Mouse (Mus musculus) kidney, postnatal 14 days (tissue): Measurements from ENCODE around the gene Wipi1.

Experiments
- DNase-seq: peaks from one replicate; pipeline ENCODE4 v3.0.0; 2022; ENCODE audit warnings: mixed read lengths

Wipi1 gene

DNA sequence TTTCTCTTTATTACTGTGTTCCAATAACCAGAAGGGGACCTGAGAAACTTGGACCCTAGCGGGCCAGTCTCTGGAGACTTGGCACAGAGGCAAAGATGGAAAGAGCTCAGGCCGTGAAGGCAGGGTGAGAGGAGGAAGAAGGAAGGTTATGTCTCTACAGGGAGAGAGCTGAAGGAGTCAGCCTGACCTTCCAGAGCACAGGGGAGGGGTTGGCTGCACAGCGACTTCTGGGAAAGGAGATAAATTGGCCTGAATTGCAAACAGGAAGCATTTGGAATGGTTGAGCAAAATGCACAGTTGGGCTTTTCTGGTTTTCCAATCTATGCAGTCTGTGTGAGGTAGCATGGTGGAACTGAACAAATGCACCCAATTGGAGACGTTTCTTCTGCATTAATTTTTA is 5.0 kb upstream of the Wipi1 start:
- DNase-seq, result peak; percentile 31

DNA sequence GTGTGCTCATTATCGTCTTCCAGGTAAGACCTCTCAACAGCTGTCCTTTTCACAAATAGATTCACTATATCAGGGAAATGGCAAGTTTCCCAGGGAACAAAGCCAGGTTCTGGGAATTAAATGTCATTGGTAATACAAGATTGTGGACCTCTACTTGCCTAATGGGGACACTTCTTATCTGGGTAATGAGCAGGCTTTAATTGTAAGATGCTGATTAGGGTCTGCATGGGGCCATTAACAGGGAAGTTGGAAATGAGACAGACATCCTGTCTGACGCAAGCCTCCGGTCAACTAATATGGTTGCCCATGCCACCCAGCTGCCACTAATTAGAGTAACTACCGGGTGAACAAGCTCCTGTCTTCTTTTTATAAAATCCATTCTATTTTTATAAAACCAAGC is 4.6 kb upstream of the Wipi1 start:
- DNase-seq, result no peak

DNA sequence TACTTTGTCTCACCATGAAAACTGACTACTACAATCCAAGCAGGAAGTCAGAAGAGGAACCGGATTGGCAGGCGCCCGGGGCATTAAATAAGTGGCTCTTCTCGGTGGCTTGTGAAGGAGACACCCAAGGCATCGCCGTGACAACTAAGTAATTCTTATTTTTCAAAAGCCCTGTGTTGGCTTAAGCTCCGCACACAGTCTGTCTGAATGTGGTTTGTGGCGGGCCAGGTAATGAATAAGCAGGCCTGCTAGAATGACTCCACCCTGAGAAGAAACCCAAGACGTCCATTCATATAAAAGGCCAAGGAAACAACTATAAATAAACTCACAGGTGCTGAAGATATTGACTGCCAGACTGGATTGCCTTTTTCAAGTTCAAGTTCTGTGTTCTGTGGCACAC is 3.5 kb upstream of the Wipi1 start:
- no peak for DNase-seq

DNA sequence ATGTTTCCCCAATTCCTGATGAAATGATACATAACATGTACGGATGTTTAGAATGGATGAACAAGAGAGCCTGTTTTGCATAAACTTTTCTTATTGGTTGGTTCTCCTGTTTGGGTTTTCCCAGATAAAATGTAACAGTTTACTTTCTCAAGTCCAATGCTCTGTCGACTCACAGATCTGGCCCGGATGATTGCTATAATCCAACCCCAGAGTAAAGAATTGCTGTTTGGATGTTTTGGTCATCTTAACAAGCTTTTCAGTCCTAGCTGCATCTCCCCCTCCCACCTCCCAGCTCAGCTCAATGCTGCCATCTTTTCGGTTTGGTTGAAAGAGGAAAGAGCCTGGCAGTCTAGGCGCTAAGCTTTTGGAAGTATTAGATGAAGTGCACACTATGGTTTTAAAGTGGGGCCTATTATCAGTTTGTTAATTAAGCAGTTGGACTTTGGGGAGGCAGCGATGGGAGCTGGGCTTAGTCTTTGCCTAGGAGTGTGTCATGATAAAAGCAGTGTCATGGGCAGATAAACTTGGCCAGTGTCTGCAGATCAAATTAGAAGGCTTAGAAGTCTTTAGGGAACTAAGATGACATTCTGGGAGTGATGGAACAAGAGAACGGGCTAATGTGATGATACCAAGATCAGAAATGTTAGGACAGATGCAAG is 1.2 kb upstream of the Wipi1 start:
- no peak for DNase-seq

DNA sequence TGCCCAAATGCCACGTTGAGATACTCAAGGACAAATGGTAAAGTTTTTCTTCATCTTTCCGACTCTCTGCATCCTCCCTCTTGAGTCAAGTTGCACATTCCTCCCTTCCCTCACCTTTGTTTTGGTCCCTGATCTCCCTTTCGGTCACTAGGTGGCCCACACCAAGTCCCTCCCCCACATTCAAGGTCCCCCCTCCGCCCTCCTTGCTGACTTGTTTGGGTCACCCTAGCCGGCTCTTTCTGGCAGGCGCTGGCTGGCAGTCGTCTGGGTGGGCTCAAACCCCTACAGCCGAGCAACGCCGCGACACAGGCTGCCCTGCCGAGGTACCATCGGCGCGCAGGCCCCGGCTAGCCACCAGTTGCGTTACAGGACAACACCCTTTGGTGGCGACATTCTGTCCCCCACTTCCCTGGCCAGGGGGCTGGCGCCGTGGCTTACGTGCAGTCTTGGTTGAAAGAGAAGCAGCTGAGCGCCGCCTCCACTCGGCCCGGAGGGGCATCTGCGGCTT is 918 bp downstream of the Wipi1 start:
- DNase-seq, result no peak

DNA sequence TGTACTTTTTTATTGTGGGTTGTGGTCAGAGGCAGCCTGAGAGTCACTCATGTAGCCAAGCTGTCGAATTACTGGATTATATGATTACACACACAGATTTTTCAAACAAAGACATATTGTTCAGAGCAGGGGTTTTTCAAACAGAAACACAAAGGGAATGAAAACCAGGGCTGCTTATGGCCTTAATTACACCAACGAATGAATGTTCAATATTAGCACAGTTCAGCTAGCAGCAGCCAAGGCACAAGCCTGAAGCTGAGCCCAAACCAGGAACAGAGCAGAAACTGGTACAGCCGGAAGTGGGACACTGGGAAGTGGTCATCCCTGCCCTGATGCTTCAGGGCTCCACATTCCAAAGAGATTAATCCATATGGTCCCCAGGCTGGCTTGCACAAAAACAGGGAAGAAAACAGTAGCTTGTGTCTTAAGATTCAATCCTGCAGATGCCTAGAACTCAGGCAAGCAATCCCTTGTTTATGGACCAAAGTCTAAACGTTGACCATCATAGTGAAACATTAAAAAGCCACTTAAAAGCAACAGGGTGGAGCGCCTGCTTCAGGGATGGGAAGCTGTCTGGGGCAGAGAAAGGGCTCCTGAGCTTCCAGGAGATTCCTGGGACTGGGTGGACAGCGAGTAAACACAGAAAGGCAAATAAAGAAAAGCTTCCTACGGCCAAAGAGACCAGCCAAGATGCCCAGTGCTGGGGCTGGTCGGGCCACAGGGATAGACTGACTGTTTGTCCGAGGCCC is 1.5 kb downstream of the Wipi1 start:
- DNase-seq, result peak; percentile 33

DNA sequence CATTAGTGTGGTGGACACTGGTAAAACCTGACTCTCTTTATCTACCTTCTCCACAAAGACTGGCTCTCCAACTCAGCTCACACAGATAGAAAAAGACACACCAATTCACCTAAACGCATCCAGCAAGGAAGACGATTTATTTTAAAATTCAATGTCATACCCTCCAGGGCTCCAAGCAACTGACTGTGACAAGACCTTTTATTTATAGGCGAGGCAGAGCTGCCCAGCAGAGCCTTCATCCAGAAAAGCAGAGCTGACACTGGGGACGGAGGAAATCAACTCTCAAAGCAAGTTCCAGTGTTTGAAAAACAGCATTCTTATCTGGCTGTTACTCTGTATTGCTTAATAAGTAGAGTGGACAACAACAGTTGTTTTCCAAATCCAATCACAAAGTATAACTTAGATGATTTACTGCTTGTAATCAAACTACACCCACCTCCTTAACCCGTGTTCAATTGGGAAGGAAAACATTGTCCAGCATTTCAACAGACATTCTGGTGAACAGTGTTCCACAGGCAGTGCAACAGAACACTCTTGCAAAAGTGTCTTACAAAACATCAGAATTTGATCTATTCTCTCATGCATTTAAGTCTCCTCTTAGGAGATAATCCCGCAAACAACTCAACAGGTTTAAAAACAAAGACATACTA is 2.7 kb downstream of the Wipi1 start:
- no peak for DNase-seq

DNA sequence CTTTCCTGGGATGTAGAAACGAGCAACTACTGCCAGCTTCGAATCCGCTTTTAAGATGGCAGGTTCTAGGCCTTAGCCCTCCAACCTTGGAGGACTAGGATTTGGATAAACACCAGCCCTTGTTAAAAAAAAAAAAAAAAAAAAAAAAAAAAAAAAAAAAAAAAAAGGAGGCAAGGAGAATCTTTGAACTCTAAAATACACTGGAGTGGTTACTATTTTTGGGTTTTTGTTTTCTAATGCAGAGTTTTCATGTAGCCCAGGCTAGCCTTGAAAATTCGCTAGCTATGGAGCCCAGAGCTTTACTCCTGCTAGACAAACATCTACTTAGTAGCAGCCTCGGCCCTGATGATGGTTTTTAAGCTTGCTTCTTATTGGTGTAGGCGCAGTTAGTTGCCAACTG is 4.2 kb downstream of the Wipi1 start:
- DNase-seq, result no peak

DNA sequence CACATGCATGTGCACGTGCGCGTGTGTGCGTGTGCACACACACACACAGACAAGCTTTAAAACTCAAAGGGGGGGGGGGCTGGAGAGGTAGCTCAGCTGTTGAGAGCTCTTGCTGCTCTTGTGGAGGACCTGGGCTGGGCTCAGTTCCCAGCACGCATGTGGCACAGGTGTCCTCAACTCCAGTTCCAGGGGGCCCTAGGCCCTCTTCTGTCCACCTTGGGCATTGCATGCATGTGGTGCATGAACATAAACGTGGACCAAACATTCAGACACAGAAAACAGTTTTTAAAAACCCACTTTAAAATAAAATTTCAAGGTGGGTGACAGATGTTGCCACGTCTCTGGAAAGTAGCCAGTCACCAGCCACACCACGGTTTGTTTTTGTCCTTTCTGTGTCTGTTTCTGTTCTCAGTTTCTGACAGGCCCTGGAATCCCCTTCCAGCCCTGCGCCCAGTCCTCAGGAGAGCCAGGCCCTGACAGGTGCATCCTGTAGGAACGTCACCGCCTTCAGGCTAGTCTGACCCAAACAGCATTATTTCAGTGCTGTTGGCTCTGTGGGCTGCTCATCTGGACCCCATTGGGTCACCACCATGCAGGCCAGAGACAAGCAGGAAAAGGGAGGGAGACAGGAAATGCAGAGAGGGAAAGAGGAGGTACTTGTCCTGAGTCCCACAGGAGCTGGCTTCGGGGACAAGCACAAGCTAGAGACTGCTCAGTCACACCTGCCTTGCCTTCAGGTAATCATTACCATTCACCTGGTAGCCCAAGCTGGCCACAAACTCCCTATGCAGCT is 12.8 kb downstream of the Wipi1 start:
- no peak for DNase-seq

DNA sequence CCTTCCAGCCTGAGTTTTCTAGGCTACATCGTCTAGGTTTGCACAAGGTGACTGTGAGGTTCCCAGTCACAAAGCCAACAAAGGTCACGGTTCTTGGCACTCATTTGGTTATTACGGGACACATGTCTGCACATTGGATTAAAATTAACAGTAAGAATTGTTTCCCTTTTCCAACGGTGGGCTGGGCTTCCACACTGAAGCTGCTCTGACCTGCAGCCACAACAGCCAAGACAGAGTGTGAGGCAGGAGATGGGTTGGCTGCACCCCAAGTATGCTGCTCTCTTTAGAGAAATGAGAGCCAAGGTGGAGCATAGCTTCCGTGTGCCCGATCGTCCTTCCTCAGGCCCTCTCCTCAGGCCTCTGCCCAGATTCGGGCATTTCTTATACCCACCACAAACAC is 17.0 kb downstream of the Wipi1 start:
- peak; percentile 70 for DNase-seq

DNA sequence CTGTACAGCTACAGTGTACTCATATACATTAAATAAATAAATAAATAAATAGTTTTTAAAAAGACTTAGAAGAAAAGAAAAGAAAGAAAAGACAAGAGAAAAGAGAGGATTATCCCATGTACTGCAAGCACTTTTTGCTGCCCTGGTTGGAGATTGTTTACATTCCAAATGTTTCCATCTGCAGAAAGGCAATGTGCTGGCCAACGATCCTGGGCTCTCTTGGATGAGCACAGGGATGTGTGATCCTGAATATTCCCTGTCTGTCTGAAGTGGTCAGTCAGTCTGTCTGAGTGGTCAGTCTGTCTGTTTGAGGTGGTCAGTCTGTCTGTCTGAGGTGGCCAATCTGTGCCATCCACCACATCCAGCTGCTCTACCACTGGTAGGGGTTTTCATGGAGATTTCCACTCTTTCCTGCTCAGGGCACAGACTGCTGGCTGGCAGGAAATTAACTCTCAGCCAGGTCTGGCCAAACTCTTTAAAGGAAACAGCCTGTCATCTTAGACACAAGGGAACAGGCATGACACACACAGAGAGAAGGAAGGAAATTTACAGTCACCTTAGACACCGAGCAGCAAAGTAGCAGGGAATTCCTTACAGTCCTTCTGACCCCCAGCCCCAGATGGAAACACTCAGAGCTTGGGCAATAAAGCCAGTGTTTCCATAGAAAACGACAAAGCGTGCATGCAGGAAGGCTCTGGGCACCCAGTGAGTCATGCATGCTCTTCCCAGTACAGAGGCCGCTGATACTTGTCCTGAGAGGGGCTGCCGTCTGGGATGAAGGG is 18.4 kb downstream of the Wipi1 start:
- peak; percentile 60 for DNase-seq

DNA sequence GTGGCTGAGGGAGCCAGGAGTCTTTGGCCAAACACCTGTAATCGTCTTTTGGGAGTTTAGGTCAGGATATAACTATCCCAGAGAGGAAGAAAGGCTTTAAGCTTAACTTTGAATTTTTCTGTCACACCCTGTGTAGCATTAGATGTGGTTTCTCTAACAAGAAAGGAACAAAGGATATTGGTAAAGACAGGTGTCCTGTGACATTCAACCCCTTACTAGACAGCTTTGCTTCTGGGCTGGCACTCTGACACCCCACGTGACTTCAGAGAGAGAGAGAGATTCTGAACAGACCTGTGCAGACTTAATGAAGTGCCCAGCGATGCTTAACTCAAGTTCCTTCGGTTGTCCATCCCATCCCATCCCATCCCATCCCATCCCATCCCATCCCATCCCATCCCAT is 20.3 kb downstream of the Wipi1 start:
- no peak for DNase-seq

DNA sequence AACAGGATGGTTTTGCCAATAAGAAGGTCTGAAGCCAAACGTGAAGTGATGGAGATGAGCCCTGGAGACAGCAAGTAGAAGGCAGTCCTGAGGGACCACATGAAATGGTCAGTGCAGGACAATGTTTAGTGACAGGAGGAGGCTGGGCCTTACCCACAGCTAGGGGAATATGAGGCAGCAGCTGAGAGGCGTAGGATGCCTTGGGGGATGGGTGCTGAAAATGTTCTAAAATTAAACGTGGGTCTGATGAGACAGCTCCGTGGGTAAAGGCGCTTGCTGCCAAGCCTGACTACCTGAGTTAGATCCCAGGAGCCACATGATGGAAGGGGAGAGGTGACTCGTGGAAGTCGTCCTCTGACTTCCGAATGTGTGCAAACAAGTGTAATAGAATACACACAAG is 21.8 kb downstream of the Wipi1 start:
- DNase-seq, result no peak

DNA sequence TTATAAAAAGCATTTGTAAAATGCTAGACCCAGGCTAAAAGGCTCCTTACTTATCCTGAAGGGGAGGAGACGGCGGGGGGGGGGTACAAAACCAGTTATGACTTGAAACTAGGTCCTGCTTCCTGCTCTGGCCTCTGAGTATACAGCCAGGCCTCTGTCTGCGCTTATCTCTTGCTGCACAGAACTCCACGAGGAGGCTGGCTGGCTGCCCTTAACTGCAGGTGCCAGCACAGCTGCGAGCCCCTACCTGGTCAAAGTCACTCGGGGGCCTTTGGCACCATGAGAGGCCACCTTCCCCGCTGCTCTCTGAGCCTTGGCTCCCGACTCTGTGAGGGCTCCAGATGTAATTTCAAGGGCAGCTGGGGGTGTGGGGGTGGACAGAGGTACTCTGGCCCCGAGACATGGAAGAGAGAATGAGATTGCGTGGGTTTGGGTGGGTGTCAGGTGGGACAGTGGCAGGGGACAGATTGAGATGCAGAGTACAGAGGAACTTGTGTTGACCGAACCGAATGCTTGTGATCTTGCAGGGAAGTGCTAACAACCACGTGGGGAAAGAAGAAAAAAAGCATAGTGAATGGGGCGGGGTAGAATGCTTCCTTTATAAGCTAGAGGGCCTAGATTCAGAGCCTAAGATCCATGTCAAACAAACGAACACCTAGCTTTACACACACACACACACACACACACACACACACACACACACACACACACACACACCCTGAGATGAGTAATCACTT is 24.0 kb downstream of the Wipi1 start:
- peak; percentile 18 for DNase-seq

DNA sequence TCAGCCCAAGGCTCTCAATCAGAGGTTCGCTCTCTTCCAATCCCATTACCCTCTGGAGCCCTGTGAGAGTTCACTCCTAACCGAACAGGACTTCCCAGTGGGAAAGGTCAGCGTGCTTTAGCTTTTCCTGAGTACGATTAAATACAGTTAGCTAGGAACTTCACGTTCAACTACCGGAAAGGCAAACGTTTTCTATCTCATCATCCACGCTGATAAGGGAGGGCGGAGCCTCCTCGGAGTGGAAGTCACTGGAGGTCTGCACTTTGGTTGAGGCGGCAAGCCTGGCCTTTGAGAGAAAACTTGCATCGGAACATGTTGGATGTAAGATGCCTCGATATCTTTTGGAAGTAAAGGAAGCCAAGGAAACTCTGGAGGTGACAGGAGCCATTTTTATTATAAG is 24.7 kb downstream of the Wipi1 start:
- DNase-seq, result peak; percentile 25

DNA sequence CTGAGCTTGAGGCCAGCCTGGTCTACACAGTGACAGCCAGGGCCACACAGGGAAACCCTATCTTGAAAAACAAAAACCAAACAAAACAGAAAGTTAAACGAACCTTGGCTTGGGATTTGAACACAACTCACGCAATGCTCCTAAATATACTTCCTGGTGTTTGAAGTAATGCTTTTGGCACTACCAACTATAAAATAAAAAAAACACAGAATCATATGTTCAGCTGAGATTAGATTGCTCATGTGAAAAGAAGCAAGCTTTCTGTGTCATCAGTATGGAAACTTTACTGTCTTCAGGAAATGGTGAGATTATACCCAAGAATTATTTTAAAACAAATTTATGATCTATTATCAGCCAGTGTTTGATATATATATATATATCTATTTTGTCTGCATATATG is 25.3 kb downstream of the Wipi1 start:
- no peak for DNase-seq

DNA sequence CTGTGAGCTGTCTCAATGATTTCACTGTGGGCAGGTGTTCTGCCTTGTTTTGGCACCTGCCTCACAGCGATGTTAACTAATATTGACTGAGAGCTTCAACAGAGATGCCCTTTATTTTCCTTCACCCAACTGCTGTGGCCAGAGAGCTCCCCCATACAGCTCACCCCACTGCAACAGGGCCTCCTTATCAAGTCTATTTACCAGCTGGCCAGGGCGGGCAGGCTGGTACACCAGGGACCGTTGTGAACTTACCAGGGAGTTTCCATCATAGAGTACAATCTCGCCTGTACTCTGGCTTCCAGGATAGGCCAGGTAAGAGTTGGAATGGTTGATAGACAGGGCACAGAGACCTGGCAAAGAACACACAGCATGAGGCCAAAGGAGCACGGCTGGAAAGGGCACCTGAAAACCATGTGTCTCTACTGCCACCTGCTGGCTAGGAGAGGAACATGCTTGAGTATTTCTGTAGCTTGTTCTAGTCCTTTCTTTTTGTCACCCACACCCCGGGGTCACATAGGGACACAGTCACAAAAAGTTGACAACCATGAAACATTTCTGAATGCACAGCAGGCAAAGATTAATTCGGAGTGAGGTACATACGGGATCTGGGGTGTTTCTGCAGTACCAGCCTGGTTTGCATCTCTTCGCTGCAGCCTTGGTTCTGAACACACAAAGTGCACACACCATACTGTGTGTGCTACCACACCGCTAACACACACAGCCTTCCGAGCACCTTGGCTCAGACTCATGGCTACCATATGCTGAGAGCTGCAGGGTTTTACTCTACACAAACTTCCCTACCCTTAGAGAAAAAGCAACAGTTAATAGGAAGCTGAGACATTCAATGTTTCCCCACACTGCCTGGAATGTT is 26.7 kb downstream of the Wipi1 start:
- peak; percentile 80 for DNase-seq

DNA sequence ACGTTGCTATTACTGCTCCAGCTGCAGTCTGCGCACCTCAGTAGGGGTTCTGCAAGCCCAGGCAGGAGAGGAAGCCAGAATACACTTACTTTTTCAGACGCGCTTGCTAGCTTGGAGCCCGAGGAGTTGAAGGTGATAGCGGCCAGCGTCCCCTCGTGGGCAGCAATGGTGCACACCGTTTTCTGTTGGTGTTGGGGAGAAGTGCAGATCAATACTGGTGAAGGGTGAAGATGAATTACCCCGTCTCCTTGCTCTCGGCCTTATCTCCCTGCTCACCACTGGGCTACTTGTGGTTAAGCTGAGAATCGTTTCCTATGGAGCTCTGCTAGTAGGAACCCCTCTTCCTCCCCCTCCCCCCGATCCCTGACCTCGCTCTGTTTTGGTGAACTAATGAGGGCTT is 27.8 kb downstream of the Wipi1 start:
- no peak for DNase-seq

DNA sequence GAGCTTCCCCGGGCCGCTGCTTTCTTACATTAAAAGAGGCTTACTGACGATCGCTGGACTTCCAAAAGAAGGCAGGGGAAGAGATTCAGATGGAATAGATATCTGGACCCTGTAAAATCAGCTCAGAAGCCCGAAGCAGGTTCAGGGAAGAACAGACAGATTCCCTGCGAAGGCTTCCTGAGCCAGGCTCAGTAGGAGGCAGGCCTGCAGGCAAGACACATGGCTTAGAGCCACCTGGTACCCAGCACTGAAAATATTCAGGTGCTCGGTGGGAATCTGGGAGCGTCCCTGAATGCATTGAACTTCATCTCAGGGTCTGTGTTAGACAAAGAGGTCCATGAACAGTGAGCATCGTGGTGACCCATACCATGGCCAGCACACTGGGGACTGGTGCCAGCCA is 31.8 kb downstream of the Wipi1 start:
- no peak for DNase-seq

DNA sequence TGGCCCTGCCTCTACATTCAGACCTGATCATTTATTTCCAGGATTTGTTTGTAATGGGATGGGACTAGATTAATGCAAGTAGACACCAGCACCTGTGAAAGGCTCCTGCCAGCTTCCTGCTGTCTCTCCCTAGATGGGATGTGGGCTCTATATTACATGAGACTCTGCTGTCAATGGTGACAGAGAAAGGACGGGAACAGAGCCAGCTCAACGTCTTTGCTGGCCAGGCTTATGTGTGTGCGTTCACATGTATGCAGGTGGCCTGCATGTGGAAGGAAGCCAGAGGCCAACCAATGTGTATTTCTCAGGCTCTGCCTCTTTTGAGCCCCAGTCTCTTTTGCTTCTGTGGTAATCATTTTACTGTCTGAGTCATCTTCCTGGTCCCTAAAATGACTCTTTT is 33.2 kb downstream of the Wipi1 start:
- DNase-seq, result no peak

DNA sequence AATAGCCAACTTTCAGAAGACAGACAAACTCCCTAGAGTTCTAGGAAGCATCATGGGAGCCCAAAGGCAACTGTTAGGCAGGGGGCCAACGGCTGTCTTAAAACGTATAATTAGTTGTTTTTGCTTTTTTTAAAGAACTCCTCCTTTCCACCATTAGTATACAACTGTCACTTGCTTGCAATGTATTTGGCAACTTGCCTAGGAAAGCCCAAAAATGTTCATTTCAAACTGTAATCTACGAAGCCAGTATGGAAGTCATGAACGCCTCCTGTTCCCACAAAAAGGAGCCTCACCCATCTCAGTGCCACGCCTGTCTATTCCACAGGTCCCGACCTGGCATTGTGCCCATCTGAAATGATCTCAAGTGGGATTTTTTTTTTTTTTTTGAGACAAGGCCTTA is 35.9 kb downstream of the Wipi1 start:
- peak; percentile 8 for DNase-seq
